Mouse (Mus musculus): ENCODE data around the gene Dync2h1. TPM values are rescaled to one million over a fixed set of nuclear protein-coding genes. Genes with fewer than 3 reads are reported as not detected.
"Not testable (repeated sequence)": the region's sequence is repeated elsewhere in the genome, so short reads cannot be mapped to it uniquely, and the experiment has no call there.

Dync2h1 gene
- total RNA-seq, 2 experiments from 2014 or later, result 1.6 to 2.4 TPM

DNA sequence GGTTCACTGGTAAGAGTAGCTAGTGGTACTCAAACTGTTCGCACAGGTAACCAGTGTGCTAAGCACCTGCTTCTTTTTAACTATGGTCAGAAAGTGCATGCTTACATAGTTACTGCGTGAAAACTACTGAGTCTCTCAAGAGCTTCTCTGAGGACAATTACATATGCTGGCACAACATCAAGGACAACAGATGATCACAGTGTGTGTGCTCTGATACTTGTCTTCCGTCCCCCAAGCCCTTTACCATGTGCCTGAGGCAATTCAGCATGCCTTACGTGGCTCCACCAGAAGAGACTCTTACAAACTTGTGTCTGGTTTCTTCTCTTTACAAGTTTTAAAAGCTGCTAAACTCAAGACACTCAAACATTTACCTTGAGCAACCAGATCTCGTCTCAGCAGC, 143.0 kb downstream of the Dync2h1 start:
- intact Hi-C loops (cut with DNase I), result no loop called here
- no peak for DNase-seq

DNA sequence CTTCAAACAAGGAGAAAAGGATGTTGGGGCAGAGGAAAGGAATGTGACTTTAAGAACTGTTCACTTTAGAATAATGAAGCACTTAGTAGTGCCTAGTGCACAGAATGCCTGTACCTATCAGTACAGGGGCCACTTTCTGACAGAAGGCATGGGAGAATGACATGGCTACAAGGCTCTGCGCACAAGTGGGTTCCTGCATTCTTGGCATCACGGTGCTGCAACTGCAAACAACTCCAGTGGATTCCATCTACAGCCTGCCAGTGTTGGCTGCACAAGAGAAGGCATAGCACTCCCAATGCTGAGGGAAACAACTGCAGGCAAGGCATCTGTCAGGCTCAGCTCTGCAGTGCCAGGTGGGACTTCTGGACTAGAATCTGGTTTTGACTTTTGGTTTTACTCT, 151.7 kb downstream of the Dync2h1 start:
- intact Hi-C loops (cut with DNase I), result no loop called here
- DNase-seq, result no peak

DNA sequence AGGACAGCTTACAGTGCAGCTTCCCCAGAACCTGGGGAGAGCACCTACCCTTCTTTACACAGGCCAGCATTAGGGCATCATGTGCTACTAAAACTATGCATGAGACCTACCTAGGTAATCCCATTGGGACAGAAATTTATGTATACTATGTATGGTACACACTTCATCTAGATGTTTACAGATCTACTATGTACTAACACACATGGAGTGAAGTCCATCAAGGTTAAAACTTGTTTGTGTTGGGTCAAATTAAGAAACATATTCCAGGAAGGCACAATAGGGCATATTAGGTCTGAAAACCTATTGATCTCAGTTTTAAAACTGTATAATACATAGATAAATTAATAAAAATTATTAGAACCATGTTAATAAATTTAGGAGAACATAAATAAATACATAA, 168.6 kb downstream of the Dync2h1 start:
- no peak for DNase-seq
- intact Hi-C loops (cut with DNase I), result no loop called here

DNA sequence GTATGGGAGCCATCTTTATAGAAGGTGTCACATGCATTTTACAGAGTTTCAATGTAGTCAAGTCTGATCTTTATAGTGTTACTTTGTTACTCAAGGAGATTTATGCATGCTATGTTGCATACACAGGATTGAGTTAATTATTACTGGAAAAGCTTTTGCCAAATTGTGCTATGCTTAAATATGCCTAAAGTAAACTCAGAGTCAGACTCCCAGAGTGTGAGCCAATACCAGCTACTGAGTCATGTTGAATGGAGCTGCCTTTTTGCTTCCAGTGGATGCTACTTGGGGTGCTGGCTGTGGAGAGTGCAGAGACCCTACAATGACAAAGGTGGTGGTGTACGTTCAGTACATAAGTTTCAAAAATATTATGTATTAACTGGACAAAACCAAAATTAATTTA, 169.5 kb downstream of the Dync2h1 start:
- intact Hi-C loops (cut with DNase I), result no loop called here
- no peak for DNase-seq

DNA sequence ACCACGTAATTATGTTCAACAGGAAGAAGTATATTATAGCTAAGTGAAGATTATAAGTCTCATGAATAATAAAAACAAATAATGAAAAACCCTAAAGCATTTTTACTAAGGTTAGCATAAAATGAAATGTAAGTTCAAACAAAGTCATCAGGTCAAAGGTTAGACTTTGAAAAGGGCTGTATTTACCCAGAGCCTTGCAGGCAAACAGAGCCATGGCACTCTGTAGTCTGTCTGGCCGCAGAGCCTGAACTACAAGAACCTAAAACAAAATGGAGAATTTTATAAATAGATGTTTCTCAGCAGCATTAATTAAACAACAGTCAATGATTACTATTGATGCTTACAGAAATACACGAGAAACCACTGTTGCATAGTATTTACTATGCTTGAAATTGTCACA, 174.5 kb downstream of the Dync2h1 start:
- DNase-seq, result no peak
- intact Hi-C loops (cut with DNase I), result no loop called here

DNA sequence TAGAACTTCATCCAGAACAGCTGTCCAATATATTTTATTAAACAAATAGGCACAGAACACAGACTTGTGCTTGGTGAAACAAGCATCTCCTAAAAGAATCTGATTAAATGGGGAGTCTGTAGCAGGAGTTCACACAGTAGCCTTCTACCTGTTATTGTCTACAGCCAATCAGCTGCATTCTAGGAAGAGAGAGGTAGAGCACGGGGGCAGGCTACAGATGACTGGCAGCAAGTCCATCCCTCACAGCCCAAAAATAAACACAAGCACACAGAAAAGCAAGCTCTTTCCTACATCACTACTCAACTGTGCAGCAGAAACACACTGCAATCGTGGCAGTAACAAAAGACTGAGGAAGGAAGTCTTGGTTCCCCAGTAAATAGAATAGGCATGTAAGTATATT, 189.4 kb downstream of the Dync2h1 start:
- DNase-seq, result no peak
- intact Hi-C loops (cut with DNase I), result no loop called here

DNA sequence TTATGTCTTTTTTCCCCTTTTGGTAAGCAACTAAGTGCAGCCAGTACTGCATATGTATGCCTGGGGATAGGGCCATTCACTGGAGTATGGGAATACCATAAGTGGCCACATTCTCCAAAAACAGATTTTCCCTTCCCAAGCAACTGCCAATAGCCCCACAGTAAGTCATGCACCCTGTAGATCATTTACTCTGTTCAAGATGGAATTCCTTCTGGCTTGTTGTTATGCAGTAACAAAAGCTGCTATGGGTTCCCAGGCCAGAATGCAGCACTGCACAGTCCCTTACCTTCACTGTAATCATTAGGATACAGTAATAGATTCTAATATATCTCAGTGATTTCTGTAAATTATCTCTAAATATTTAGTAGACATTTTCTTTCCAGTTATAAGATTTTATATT, 190.0 kb downstream of the Dync2h1 start:
- no peak for DNase-seq
- intact Hi-C loops (cut with DNase I), result no loop called here

DNA sequence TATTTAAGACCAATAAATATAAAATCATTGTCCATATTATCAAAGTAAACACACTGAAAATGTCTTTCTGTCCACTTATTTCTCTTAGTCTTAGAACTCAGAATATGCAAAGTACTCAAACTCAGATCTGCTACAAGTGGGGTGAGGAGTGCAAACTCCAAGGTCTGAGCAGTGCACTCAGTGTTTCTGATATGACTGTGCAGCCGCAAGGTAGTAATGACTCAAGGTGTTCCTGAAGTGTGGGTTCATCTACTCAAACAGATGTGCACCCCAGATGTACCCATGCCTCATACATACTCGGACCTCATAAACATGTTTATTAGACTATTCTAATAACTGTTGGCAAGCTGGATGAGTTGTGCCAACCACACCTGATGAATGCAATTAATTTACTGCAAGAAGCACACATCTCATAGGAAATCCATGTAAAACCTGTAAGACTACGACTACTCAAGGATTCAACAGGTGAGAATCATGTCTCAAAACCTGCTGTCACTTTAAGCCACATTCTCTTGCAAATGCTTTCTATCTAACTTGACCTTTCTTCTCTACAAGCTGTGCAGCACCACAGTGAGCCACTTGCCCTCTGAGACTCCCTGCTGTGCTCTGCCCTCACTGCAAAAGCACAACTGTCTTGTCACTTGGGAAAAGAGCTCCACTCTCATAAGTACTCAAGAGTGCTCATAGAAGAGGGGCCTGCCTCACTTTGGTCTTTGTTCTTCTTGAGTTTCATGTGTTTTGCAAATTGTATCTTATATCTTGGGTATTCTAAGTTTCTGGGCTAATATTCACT, 195.2 kb downstream of the Dync2h1 start:
- intact Hi-C loops (cut with DNase I), result no loop called here
- no peak for DNase-seq

DNA sequence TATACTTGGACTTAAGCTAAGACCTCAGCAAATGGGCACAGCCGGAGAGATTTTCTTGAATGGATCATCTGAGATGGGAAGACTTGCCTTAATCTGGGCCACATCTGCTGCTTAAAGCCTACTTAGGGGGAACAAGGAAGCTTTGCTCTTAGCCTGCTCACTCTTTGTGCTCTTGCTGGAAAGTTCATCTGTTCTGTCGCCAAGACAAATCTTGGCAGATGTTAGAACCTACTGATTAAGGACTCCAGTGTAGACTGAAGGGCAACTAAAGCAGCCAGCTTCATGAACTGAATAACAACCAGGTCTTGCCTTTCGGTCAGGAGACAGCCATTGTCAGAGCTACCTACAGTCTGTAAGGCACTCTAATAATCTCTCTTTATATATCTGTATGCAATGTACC, 198.1 kb downstream of the Dync2h1 start:
- intact Hi-C loops (cut with DNase I), result no loop called here
- no peak for DNase-seq

DNA sequence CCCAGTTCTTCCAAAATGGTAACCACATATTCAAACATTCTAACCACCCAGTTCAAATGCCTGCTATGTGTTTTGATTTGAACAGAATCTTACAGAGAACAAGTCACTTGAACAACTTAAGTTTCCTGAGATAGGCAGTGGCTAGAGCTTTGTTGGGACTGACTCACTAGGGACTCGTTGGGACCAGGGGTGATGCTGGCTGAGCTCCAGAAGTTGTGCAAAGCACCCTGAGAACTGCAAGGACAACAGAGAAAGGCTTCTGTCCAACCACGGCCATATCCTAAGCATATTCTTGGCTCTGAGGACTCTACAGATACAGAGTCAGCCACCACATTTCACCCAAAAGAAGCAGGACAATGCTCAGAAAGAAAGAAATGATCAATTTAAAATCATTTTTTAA, 215.1 kb downstream of the Dync2h1 start:
- no peak for DNase-seq
- intact Hi-C loops (cut with DNase I), result no loop called here

DNA sequence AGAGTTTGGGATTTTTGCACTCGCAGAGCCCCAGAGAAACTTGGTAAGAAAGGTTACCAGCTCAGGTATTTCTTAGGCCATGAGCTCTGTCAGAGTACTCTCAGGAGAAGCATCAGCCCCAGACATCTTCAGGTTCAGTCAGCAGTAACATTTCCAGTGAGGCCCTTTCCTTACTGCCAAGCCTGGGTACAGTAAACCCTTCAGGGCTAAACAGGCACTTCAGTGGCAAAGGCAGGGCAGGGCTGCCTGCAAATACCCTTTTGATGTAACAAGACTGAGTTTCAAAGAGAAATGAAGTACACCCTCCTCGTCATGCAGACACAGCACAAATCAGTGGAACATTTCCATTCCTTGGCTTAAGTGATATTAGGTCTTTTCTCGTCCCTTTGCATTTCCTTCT, 219.2 kb downstream of the Dync2h1 start:
- intact Hi-C loops (cut with DNase I), result no loop called here
- no peak for DNase-seq

DNA sequence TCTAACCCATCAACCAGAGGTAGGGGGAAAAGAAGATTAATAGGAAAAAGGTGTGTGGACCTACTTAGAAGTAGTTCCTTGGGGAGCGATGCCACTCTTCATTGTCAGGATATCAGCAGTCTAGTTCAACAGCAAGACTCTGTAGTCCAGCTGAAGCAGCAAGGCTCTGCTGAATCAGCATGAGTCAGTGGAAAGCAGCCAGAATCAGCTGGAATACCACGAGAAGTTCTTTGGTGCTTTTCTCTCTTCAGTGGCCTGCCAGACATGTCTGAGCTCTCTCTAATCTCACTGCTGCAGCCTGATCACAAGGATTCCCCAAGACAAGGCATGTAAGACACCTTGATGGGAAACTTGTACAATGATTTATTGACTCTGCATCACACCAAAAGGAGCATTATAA, 225.9 kb downstream of the Dync2h1 start:
- DNase-seq, result no peak
- intact Hi-C loops (cut with DNase I), result no loop called here

DNA sequence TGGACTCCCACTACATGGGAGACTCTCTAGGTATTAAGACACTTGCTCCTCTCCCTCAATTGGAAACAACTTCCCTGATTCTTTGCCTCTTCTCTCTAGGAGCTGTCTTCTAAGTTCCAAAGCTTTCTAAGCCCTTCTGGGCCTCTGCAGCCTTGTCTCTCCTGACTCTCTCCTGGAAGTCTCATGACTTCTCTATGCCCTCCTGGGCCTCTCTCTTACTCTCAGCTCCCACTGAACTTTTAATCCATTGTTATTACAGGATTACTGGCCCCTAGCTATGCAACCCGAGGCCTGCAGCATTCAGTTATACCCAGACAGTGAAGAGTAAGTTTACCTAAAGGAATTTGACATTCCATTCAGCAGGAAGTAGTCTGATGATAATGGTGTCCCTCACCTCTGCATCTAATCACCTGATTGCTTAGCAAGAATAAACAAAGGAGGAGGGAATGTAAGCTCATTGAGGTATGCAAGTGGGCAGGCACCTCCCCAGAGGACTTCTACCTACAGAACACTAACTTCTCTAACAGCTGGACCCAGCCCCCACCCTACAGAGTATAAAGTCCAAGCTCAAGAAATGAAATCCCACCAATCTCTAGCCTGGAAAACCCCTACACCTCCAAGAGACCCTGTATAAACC, 256.7 kb downstream of the Dync2h1 start:
- DNase-seq, result no peak
- intact Hi-C loops (cut with DNase I), result no loop called here

DNA sequence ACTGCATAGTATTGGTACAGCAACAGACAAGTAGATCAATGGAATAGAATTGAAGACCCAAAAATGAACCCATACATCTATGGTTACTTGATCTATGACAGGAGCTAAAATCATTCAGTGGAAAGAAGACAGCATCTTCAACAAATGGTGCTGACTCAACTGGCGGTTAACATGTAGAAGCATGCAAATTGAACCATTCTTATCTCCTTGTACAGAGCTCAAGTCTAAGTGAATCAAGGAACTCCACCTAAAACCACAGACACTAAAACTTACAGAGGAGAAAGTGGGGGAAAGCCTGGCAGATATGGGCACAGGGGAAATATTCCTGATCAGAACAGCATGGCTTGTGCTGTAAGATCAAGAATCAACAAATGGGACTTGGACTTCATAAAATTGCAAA, 270.8 kb downstream of the Dync2h1 start:
- DNase-seq, result no peak
- intact Hi-C loops (cut with DNase I), result no loop called here

DNA sequence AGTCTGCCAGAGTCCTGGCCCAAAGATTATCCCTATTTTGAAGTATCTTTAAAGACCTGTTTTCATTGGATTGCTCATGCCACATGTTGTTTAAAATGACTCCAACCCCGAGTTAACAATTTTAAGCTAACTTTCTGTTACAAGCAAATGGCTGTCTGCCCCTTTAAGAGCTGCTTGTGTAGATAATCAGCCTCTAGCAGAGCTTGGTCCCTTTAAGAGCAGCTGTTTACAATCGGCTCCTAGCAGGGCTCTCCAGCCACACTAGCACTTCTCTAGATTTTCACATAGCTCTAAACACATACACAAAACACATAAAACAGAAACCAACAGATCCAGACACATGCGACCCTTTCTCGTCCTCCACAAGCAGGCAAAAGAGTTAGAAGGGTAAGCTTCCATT, 273.7 kb downstream of the Dync2h1 start:
- intact Hi-C loops (cut with DNase I), result not testable (repeated sequence)

DNA sequence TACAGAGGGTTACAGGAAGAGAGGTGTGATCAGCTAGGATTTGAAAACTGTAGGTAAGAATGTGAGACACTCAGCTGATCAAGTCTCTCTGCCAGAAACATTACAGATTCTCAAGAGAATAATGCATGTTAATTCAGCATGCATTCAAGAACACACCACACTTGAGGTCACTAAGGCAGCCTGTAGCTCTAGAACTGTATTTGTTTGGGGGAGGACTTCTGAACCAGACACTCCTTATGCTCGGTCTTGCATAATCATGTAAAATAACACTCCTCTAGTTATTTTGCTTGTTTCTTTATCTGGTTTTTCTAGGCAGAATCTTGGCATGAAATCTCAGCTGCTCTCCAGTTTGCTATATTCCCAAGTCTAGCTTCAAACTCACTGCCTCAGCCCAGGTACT, 282.6 kb downstream of the Dync2h1 start:
- intact Hi-C loops (cut with DNase I), result no loop called here
- DNase-seq, result no peak

More for the DNA sequence above, 273.7 kb downstream of the Dync2h1 start:
- not testable (repeated sequence) for DNase-seq

DNA sequence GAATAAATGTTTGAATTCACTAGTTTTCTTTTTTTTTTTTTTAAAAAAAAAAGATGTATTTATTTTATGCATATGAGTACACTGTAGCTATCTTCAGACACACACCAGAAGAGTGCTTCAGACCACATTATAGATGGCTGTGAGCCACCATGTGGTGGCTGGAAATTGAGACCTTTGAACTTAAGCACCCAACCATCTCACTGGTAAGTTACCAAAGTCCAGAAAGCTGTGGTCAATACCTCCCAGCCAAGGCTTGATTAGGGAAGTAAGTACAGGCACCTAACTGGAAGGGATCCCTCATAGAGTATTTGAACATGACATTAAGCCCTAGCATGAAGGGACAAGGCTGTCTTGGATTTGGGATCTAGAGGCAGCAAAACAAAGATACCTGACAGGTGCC, 292.9 kb downstream of the Dync2h1 start:
- intact Hi-C loops (cut with DNase I), result no loop called here
- no peak for DNase-seq

DNA sequence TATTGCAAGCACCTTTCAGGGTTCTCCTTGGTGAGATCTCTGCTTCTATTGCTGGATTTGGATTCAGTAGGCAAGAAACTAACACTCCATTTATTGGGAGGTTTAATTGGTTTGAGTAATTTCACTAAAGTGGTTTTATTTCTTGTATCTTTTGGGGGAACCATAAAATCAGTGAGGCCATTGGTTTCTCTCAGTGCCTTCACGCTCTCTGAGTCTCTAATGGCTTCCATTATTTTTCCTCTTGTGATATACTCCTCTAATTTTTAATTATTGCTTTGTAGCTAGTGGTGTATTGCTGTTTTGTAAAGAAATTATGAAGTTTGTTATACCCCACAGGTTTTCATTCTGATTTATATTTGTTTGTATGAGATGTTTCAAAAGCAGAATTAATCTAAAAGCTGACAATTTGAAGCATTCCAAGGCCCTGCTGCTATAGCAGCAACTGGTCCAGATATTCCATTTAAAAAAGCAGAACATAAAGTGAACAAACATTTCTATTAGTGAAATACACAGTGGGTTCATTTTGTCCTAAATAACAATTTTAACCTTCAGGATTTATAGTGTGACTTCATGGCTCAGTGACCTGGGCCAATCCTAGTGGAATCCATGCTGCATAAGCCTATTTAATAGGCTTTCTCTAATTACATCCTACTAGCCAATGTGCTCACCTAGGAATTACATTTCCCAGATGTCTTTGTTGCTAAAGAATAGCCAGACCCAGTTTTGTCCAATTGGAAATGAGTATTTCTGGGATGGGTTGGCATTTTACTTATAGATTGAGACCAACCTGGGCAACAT, 302.9 kb downstream of the Dync2h1 start:
- DNase-seq, result no peak
- intact Hi-C loops (cut with DNase I), result no loop called here
